In genomic region chr3:153598631-153599030, GRCm38 (mm10) we compare ENCODE assay signal across 10 mouse cellular contexts.
DNase-seq lines count a peak whose midpoint lies in the region; ATAC-seq and TF ChIP-seq lines count a peak whose summit lies in the region.
"Had no signal": no experiment of that assay in that cellular context is flagged by ENCODE, and none has a peak within 500 bp of the region (broad histone marks: within the 10 kb centered on the region; RNA-seq: fewer than 3 reads in every experiment).

No protein-coding gene starts in this region.

- WGBS in intestine, postnatal 0 days: 96% methylated on average over 6 of the region's 6 CpGs
- 93% methylated on average over 6 of the region's 6 CpGs for WGBS in intestine, embryonic 15.5 days

- intact Hi-C loops in heart, postnatal 25 days (cut with DNase I): no loop called here

- peak; percentile 71 for DNase-seq in ES-CJ7 (ENCODE audit: low read depth, low spot score)
- DNase-seq in brain, adult 2 months (ENCODE audit: low read depth, low spot score): peak; percentile 81
- peak; percentile 64 to 84 for DNase-seq in layer of hippocampus, adult 18-20 months (ENCODE audit: low spot score in 2 of 2)
- no peak for DNase-seq in urinary bladder, adult 2 months (ENCODE audit: low spot score)
- no peak for DNase-seq in urinary bladder, postnatal 10 days (ENCODE audit: low spot score)
- no peak for DNase-seq in heart, postnatal 25 days (ENCODE audit: low spot score)

- H3K9ac ChIP-seq in intestine, postnatal 0 days (ENCODE audit: low read depth, low read length): no peak overlapping the region
- no peak overlapping the region for H3K9ac ChIP-seq in intestine, embryonic 15.5 days
- H3K9ac ChIP-seq: liver, embryonic 13.5 days; midbrain, embryonic 13.5 days had no signal

- H3K4me3 ChIP-seq in intestine, postnatal 0 days (ENCODE audit: low read depth, low read length): no peak overlapping the region
- H3K4me3 ChIP-seq in intestine, embryonic 15.5 days (replicated peaks): no peak overlapping the region
- H3K4me3 ChIP-seq: liver, embryonic 13.5 days; midbrain, embryonic 13.5 days had no signal

- no peaks in the 10 kb centered on the region for H3K9me3 ChIP-seq in intestine, postnatal 0 days (ENCODE audit: control insufficient read depth)
- no peaks in the 10 kb centered on the region for H3K9me3 ChIP-seq in intestine, embryonic 15.5 days
- H3K9me3 ChIP-seq: liver, embryonic 13.5 days; midbrain, embryonic 13.5 days had no signal

- no peaks in the 10 kb centered on the region for H3K27me3 ChIP-seq in intestine, postnatal 0 days (replicated peaks; ENCODE audit: control insufficient read depth, insufficient read depth, low read length)
- H3K27me3 ChIP-seq in intestine, embryonic 15.5 days (replicated peaks): no peaks in the 10 kb centered on the region
- H3K27me3 ChIP-seq: liver, embryonic 13.5 days; midbrain, embryonic 13.5 days had no signal

- H3K4me1 ChIP-seq in intestine, postnatal 0 days (replicated peaks; ENCODE audit: control insufficient read depth, insufficient read depth, low read length): no peaks in the 10 kb centered on the region
- H3K4me1 ChIP-seq in intestine, embryonic 15.5 days (replicated peaks): no peaks in the 10 kb centered on the region

- H3K4me2 ChIP-seq in intestine, postnatal 0 days (replicated peaks; ENCODE audit: low read depth): no peak overlapping the region
- H3K4me2 ChIP-seq in intestine, embryonic 15.5 days (replicated peaks): no peak overlapping the region
- H3K4me2 ChIP-seq: liver, embryonic 13.5 days; midbrain, embryonic 13.5 days had no signal

- no peak for ATAC-seq in intestine, postnatal 0 days
- no peak for ATAC-seq in intestine, embryonic 15.5 days
- ATAC-seq: midbrain, embryonic 13.5 days had no signal

- H3K36me3 ChIP-seq in intestine, postnatal 0 days (ENCODE audit: control insufficient read depth, insufficient read depth): no peaks in the 10 kb centered on the region
- H3K36me3 ChIP-seq in intestine, embryonic 15.5 days: no peaks in the 10 kb centered on the region
- H3K36me3 ChIP-seq: liver, embryonic 13.5 days; midbrain, embryonic 13.5 days had no signal

- H3K27ac ChIP-seq in intestine, postnatal 0 days (ENCODE audit: low read depth, low read length): no peak overlapping the region
- no peak overlapping the region for H3K27ac ChIP-seq in intestine, embryonic 15.5 days
- H3K27ac ChIP-seq: liver, embryonic 13.5 days; midbrain, embryonic 13.5 days had no signal

- TF ChIP-seq CTCF in intestine, postnatal 0 days (IDR thresholded peaks at IDR 0.05; ENCODE audit: low read depth): peak; percentile 51

Comparison
In these comparisons a context has a peak if more than half of its experiments do, and no peak if none do; other contexts are left out.
1. DNase-seq: peak in ES-CJ7 (single experiment), brain, adult 2 months (single experiment) and layer of hippocampus, adult 18-20 months (2 of 2); none in urinary bladder, adult 2 months (single experiment), urinary bladder, postnatal 10 days (single experiment) and heart, postnatal 25 days (single experiment).